Comparison of ENCODE assay signal across 29 mouse cellular contexts in the genomic region with DNA sequence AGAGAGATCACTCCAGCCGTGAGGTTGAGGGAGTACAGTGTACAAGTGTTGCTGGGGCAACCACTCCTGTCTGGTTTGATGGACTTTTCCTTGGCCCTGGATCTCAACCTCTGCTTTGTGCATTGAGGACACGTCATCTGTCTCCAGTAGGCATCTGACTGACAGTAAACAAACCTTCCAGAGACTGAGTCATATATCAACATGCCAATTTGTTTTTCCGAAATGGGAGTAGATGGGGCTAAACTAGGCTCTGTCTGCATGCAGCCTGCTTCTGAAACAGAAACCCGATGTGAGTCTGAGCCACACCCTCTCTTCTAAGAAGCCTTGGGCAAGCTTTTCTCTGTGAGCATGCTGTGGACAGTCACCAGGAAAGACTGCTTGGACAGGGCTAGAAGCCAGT. TPM values are rescaled to one million over a fixed set of nuclear protein-coding genes. Genes with fewer than 3 reads are reported as not detected.
DNase-seq lines count a peak whose midpoint lies in the region; ATAC-seq lines count a peak whose summit lies in the region.
"Had no signal": no experiment of that assay in that cellular context is flagged by ENCODE, and none has a peak within 500 bp of the region (broad histone marks: within the 10 kb centered on the region; RNA-seq: fewer than 3 reads in every experiment).

No protein-coding gene starts in this region.

- H3K9me3 ChIP-seq in heart, embryonic 12.5 days (replicated peaks): no peaks in the 10 kb centered on the region
- H3K9me3 ChIP-seq: forebrain, embryonic 10.5 days; forebrain, embryonic 13.5 days; G1E; heart, embryonic 13.5 days had no signal

- WGBS in heart, embryonic 12.5 days: 64% methylated on average over 4 of the region's 4 CpGs

- intact Hi-C loops in left cerebral cortex, postnatal 4 days (cut with DNase I): no loop called here

- no peaks in the 10 kb centered on the region; the same call in 1 of the 2 replicates for H3K4me1 ChIP-seq in heart, embryonic 12.5 days (replicated peaks)
- H3K4me1 ChIP-seq: heart, embryonic 13.5 days had no signal

- H3K9ac ChIP-seq in heart, embryonic 12.5 days: no peak overlapping the region
- H3K9ac ChIP-seq: forebrain, embryonic 13.5 days; heart, embryonic 13.5 days; hindbrain, embryonic 14.5 days had no signal

- H3K27ac ChIP-seq in heart, embryonic 12.5 days (ENCODE audit: poor library complexity, severe bottlenecking): no peak overlapping the region
- H3K27ac ChIP-seq: forebrain, embryonic 10.5 days; forebrain, embryonic 13.5 days; heart, embryonic 13.5 days; hindbrain, embryonic 14.5 days; hindbrain, postnatal 0 days had no signal

- no peak overlapping the region for H3K4me2 ChIP-seq in heart, embryonic 12.5 days
- H3K4me2 ChIP-seq: forebrain, embryonic 13.5 days; heart, embryonic 13.5 days; hindbrain, embryonic 14.5 days had no signal

- ATAC-seq in heart, embryonic 12.5 days (ENCODE audit: insufficient number of reproducible peaks, low FRiP score): no peak
- ATAC-seq: forebrain, embryonic 13.5 days; forebrain, embryonic 16.5 days; hindbrain, postnatal 0 days; inflammation-experienced regulatory T-cells, adult 6 months; intestine, embryonic 16.5 days had no signal

- no peak overlapping the region for H3K4me3 ChIP-seq in heart, embryonic 12.5 days
- H3K4me3 ChIP-seq: forebrain, embryonic 10.5 days; forebrain, embryonic 13.5 days; heart, embryonic 13.5 days had no signal

- DNase-seq in adrenal gland, postnatal 14 days: peak; percentile 20
- DNase-seq in adrenal gland, postnatal 25 days: no peak
- DNase-seq in MN1 (ENCODE audit: low spot score): peak; percentile 56
- peak; percentile 27 for DNase-seq in adipocyte (ENCODE audit: low spot score)
- no peak for DNase-seq in left cerebral cortex, postnatal 4 days
- DNase-seq: adrenal gland, postnatal 36 days; B cell, adult 2 months; cerebellum, adult 11-12 months; cerebellum, adult 9-10 months; cerebellum, postnatal 14 days; gastrocnemius, postnatal 25 days; heart, adult 18-20 months; heart, postnatal 14 days; heart, postnatal 4 days; kidney, adult 18-20 months; kidney, adult 9 months had no signal

- H3K36me3 ChIP-seq in heart, embryonic 12.5 days: no peaks in the 10 kb centered on the region
- H3K36me3 ChIP-seq: forebrain, embryonic 10.5 days; G1E; heart, embryonic 13.5 days had no signal

- no peaks in the 10 kb centered on the region for H3K27me3 ChIP-seq in heart, embryonic 12.5 days (replicated peaks)
- H3K27me3 ChIP-seq: CH12.LX; forebrain, embryonic 13.5 days had no signal

RNA-seq across cellular contexts. Expression of a gene that starts 14.3 kb away (rescaled TPM):
- total RNA-seq in adrenal gland, postnatal 14 days (2021): 0.15 TPM in 1 of 2 replicates, not detected in the other
- 0.24 TPM in 1 of 2 replicates, not detected in the other for total RNA-seq in adrenal gland, postnatal 25 days (2021)
- 10 to 100 TPM; 23.8 to 26.0 TPM for total RNA-seq in left cerebral cortex, postnatal 4 days (2021)
- not detected in 2 replicates for polyA plus RNA-seq in heart, embryonic 12.5 days (2016; fragmentation: Nextera tagmentation; extraction: Ambion mirVana)
- total RNA-seq: CH12.LX; G1E; gastrocnemius, adult 8-10 months; gastrocnemius, postnatal 25 days; heart, adult 18-20 months; heart, postnatal 14 days; heart, postnatal 4 days had no signal
- polyA plus RNA-seq: G1E; heart, embryonic 13.5 days; heart, embryonic 16.5 days; inflammation-experienced regulatory T-cells, adult 6 months had no signal

Comparison
In these comparisons a context has a peak if more than half of its experiments do, and no peak if none do; other contexts are left out.
1. DNase-seq: peak in adrenal gland, postnatal 14 days (single experiment), MN1 (single experiment) and adipocyte (single experiment); none in adrenal gland, postnatal 25 days (single experiment) and left cerebral cortex, postnatal 4 days (single experiment).
2. RNA of a gene that starts 14.3 kb away (total RNA-seq): 23.8 to 26.0 TPM in left cerebral cortex, postnatal 4 days; 0.24 TPM in adrenal gland, postnatal 25 days and 0.15 TPM in adrenal gland, postnatal 14 days; every median in the first group is over 10 times any median in the second.